Mouse (Mus musculus): Measurements from ENCODE around the gene Rtn4rl1. TPM values are rescaled to one million over a fixed set of nuclear protein-coding genes. Genes with fewer than 3 reads are reported as not detected.
"Not testable (repeated sequence)": the region's sequence is repeated elsewhere in the genome, so short reads cannot be mapped to it uniquely, and the experiment has no call there.

Rtn4rl1 gene
- polyA plus RNA-seq, 1 experiment from 2014 or later: 2.1 TPM

- Histone ChIP-seq H3K4me2 (replicated peaks; ENCODE audit: low read depth) (peak overlapping the region; percentile 79), H3K4me1 (replicated peaks; ENCODE audit: control insufficient read depth, insufficient read depth) (peaks cover 6% of the 10 kb centered on the region; the same call in 1 of the 2 replicates), H3K4me3 (ENCODE audit: low read depth, low read length) (peak overlapping the region; percentile 65), H3K27ac (replicated peaks) (no peak overlapping the region), H3K9ac (ENCODE audit: low read length) (peak overlapping the region; percentile 47), H3K27me3 (ENCODE audit: control insufficient read depth, insufficient read depth, low read length) (no peaks in the 10 kb centered on the region; the same call in 1 of the 2 replicates), H3K36me3 (ENCODE audit: control insufficient read depth, insufficient read depth, low read length) (peaks cover 3% of the 10 kb centered on the region; the same call in 1 of the 2 replicates), H3K9me3 (ENCODE audit: control insufficient read depth, low read length) (no peaks in the 10 kb centered on the region)
- ATAC-seq (ENCODE audit: low FRiP score, low TSS enrichment) (peak; percentile 73), DNase-seq (ENCODE audit: low spot score) (peak; percentile 88)
- WGBS: under 1% methylated on average over 71 of the region's 71 CpGs
- no peak for TF ChIP-seq EP300 (optimal IDR thresholded peaks at IDR 0.05)
- no peak for TF ChIP-seq CTCF (IDR thresholded peaks at IDR 0.05; ENCODE audit: low read depth)
Observed at GRCm38 (mm10) chr11:75173095-75173798, 20.3 kb upstream of the Rtn4rl1 start.

GRCm38 (mm10) chr11:75173799-75174165 lies 19.8 kb upstream of the Rtn4rl1 start:
- Histone ChIP-seq H3K27ac (replicated peaks) (no peak overlapping the region), H3K9me3 (ENCODE audit: control insufficient read depth, low read length) (no peaks in the 10 kb centered on the region), H3K36me3 (ENCODE audit: control insufficient read depth, insufficient read depth, low read length) (peaks cover 3% of the 10 kb centered on the region; the same call in 1 of the 2 replicates), H3K9ac (ENCODE audit: low read length) (no peak overlapping the region), H3K4me3 (ENCODE audit: low read depth, low read length) (peak overlapping the region; percentile 65), H3K4me1 (replicated peaks; ENCODE audit: control insufficient read depth, insufficient read depth) (peaks cover 6% of the 10 kb centered on the region; the same call in 1 of the 2 replicates), H3K27me3 (ENCODE audit: control insufficient read depth, insufficient read depth, low read length) (no peaks in the 10 kb centered on the region; the same call in 1 of the 2 replicates), H3K4me2 (replicated peaks; ENCODE audit: low read depth) (peak overlapping the region; percentile 79)
- WGBS: 1% methylated on average over 15 of the region's 15 CpGs
- TF ChIP-seq CTCF (IDR thresholded peaks at IDR 0.05; ENCODE audit: low read depth) (no peak), EP300 (optimal IDR thresholded peaks at IDR 0.05) (no peak)
- DNase-seq (ENCODE audit: low spot score): no peak
- no peak for ATAC-seq (ENCODE audit: low FRiP score, low TSS enrichment)

- ATAC-seq (ENCODE audit: low FRiP score, low TSS enrichment); DNase-seq (ENCODE audit: low spot score); H3K4me1 ChIP-seq (replicated peaks; ENCODE audit: control insufficient read depth, insufficient read depth); H3K36me3 ChIP-seq (ENCODE audit: control insufficient read depth, insufficient read depth, low read length); H3K27ac ChIP-seq (replicated peaks); H3K9me3 ChIP-seq (ENCODE audit: control insufficient read depth, low read length); H3K4me2 ChIP-seq (replicated peaks; ENCODE audit: low read depth); H3K4me3 ChIP-seq (ENCODE audit: low read depth, low read length); H3K9ac ChIP-seq (ENCODE audit: low read length); H3K27me3 ChIP-seq (ENCODE audit: control insufficient read depth, insufficient read depth, low read length): not testable (repeated sequence)
- WGBS: 61% methylated on average over 6 of the region's 6 CpGs
Observed at GRCm38 (mm10) chr11:75174574-75174973, 19.0 kb upstream of the Rtn4rl1 start.

- no peak for ATAC-seq (ENCODE audit: low FRiP score, low TSS enrichment)
- H3K9me3 ChIP-seq (ENCODE audit: control insufficient read depth, low read length): no peaks in the 10 kb centered on the region
- H3K4me3 ChIP-seq (ENCODE audit: low read depth, low read length): peak overlapping the region; percentile 78
- H3K4me2 ChIP-seq (replicated peaks; ENCODE audit: low read depth): peak overlapping the region; percentile 91
- no peak for DNase-seq (ENCODE audit: low spot score)
- peak overlapping the region; percentile 84 for H3K9ac ChIP-seq (ENCODE audit: low read length)
- H3K4me1 ChIP-seq (replicated peaks; ENCODE audit: control insufficient read depth, insufficient read depth): peaks cover 3% of the 10 kb centered on the region; the same call in 1 of the 2 replicates
- TF ChIP-seq EP300 (optimal IDR thresholded peaks at IDR 0.05) (no peak), CTCF (IDR thresholded peaks at IDR 0.05; ENCODE audit: low read depth) (no peak)
- 40% methylated on average over 12 of the region's 12 CpGs for WGBS
- H3K36me3 ChIP-seq (ENCODE audit: control insufficient read depth, insufficient read depth, low read length): peaks cover 7% of the 10 kb centered on the region; the same call in 1 of the 2 replicates
- no peaks in the 10 kb centered on the region for H3K27me3 ChIP-seq (ENCODE audit: control insufficient read depth, insufficient read depth, low read length)
- peak overlapping the region; percentile 81; the same call in 1 of the 2 replicates for H3K27ac ChIP-seq (replicated peaks)
Observed at GRCm38 (mm10) chr11:75178011-75178410, 15.6 kb upstream of the Rtn4rl1 start.

- peak within 1 kb of the TSS; percentile 78 for H3K4me3 ChIP-seq (ENCODE audit: low read depth, low read length)
- H3K9ac ChIP-seq (ENCODE audit: low read length): peak within 1 kb of the TSS; percentile 84
- under 1% methylated on average over 32 of the region's 33 CpGs for WGBS
- H3K4me2 ChIP-seq (replicated peaks; ENCODE audit: low read depth): peak within 1 kb of the TSS; percentile 91
- no peaks in the 10 kb centered on the region for H3K9me3 ChIP-seq (ENCODE audit: control insufficient read depth, low read length)
- peak within 1 kb of the TSS; percentile 81 for H3K27ac ChIP-seq (replicated peaks)
- H3K4me1 ChIP-seq (replicated peaks; ENCODE audit: control insufficient read depth, insufficient read depth): peaks cover 3% of the 10 kb centered on the region; the same call in 1 of the 2 replicates
- peak; percentile 94 for DNase-seq (ENCODE audit: low spot score)
- peak; percentile 92 for TF ChIP-seq CTCF (IDR thresholded peaks at IDR 0.05; ENCODE audit: low read depth)
- no peak for TF ChIP-seq EP300 (optimal IDR thresholded peaks at IDR 0.05)
- peaks cover 8% of the 10 kb centered on the region; the same call in 1 of the 2 replicates for H3K36me3 ChIP-seq (ENCODE audit: control insufficient read depth, insufficient read depth, low read length)
- ATAC-seq (ENCODE audit: low FRiP score, low TSS enrichment): peak; percentile 94
- no peaks in the 10 kb centered on the region for H3K27me3 ChIP-seq (ENCODE audit: control insufficient read depth, insufficient read depth, low read length)
Observed at GRCm38 (mm10) chr11:75178672-75179208, 14.8 kb upstream of the Rtn4rl1 start, which contains the start of gene Ovca2. TSS of gene Ovca2 (minus strand) at chr11:75178835.

Data from stomach, postnatal 0 days (tissue).